Mouse (Mus musculus) colon, adult 2 months (tissue): ENCODE data around the gene Gm10681. TPM values are rescaled to one million over a fixed set of nuclear protein-coding genes. Genes with fewer than 3 reads are reported as not detected.

Experiments
- polyA plus RNA-seq: library from polyadenylated mRNA; depleted of rRNA; stranded (reverse); fragments of >200 nt; gene quantifications from 2 replicates; pipeline ENCODE4 v1.2.3, GENCODE M21; 2012; rRNA removed

Gene Gm10681
- polyA plus RNA-seq = not detected in 2 replicates

DNA sequence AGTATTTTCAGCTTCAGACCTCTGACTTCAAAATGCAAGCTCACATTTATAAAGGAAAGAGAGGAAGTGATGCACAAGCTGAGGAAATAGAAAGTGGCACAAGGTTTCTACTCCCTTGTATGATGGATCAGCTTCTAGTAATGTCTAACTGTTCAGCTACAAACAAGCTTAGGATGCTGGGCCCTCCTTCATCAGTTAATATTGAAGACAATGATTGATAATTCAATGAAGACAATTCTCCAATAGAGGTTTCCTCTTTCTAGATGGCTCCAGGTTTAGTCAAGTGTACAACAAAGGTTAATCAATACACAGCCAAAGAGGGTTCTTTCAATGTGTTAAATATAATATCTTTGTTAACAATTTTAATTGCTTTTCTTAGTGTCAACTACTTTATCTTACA lies at the start of gene Gm10681:
Gm10681 (minus strand) TSS at position 101 of the 400 bp plus-strand sequence.

GRCm38 (mm10) chr3:98630152-98630551 lies 41.5 kb upstream of the Gm10681 start, which contains the start of gene Hsd3b5:
Gene Hsd3b5, minus strand, starts transcription at chr3:98630252.

DNA sequence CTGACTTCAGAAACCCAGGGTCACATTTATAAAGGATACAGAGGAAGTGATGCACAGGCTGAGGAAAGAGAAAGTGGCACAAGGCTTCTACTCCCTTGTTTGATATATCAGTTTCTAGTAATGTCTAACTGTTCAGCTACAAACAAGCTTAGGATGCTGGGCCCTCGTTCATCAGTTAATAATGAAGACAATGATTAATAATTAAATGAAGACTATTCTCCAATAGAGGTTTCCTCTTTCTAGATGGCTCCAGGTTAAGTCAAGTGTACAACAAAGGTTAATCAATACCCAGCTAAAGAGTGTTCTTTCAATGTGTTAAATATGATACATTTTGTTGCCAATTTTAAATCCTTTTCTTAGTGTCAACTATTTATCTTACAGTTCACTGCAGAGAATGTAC lies 78.2 kb downstream of the Gm10681 start, which contains the start of gene Hsd3b4:
Hsd3b4 (minus strand) TSS at position 101 of the 400 bp plus-strand sequence.

Other genes with a start within 250 kb of the Gm10681 start
- 22.0 and 29.5 TPM in 2 replicates for gene Phgdh, start 248.8 kb downstream of the Gm10681 start, polyA plus RNA-seq
- 2.0 and 2.5 TPM in 2 replicates for gene Zfp697, start 206.3 kb downstream of the Gm10681 start, polyA plus RNA-seq
- gene Gm4450, start 131.7 kb downstream of the Gm10681 start, polyA plus RNA-seq = not detected in 2 replicates
- gene Hsd3b4, start 78.3 kb downstream of the Gm10681 start, polyA plus RNA-seq = not detected in 2 replicates
- not detected in 2 replicates for gene Hsd3b5, start 41.4 kb upstream of the Gm10681 start, polyA plus RNA-seq
- gene Hsd3b2, start 135.7 kb upstream of the Gm10681 start, polyA plus RNA-seq = 8.5 and 9.4 TPM in 2 replicates
- 108 and 109 TPM in 2 replicates for gene Hsd3b3, start 174.3 kb upstream of the Gm10681 start, polyA plus RNA-seq
- gene Hsd3b6, start 225.6 kb upstream of the Gm10681 start, polyA plus RNA-seq = not detected in 2 replicates